Mouse (Mus musculus) 416B (cell line): ENCODE measurements at regions not wholly inside any gene's neighbourhood (a gene's known extent, or its start where the extent isn't known, plus 50 kb on each side); places are given as distances from the start of the nearest gene placed in this dataset.

Experiments used
- DNase-seq: peaks from one replicate; pipeline ENCODE4 v3.0.0; 2011; ENCODE audit warnings: low read depth

GRCm38 (mm10) chr1:75692781-75693180 is 146.7 kb downstream of the Slc4a3 start:
- DNase-seq, result no peak

GRCm38 (mm10) chr1:75693231-75693914 is 147.3 kb downstream of the Slc4a3 start:
- no peak for DNase-seq

GRCm38 (mm10) chr1:75704832-75705650 is 159.0 kb downstream of the Slc4a3 start:
- no peak for DNase-seq

- no peak for DNase-seq
These were observed 160.1 kb downstream of the Slc4a3 start for GRCm38 (mm10) chr1:75706126-75706525.

GRCm38 (mm10) chr1:75723431-75723830 is 177.4 kb downstream of the Slc4a3 start:
- DNase-seq, result no peak

- DNase-seq, result no peak
These were observed 179.3 kb downstream of the Slc4a3 start for GRCm38 (mm10) chr1:75725329-75725728.

GRCm38 (mm10) chr1:75728859-75729258 is 182.8 kb downstream of the Slc4a3 start:
- no peak for DNase-seq

GRCm38 (mm10) chr1:75733791-75734190 is 187.7 kb downstream of the Slc4a3 start:
- no peak for DNase-seq

GRCm38 (mm10) chr1:75738651-75739050 is 192.6 kb downstream of the Slc4a3 start:
- no peak for DNase-seq

- DNase-seq, result no peak
These were observed 203.7 kb downstream of the Slc4a3 start for GRCm38 (mm10) chr1:75749665-75750221.

- DNase-seq, result no peak
These were observed 226.1 kb downstream of the Slc4a3 start for GRCm38 (mm10) chr1:75772131-75772530.

- no peak for DNase-seq
These were observed 226.9 kb downstream of the Slc4a3 start for GRCm38 (mm10) chr1:75773014-75773413.

- no peak for DNase-seq
These were observed 232.8 kb downstream of the Slc4a3 start for GRCm38 (mm10) chr1:75778889-75779288.

- no peak for DNase-seq
These were observed 237.1 kb downstream of the Slc4a3 start for GRCm38 (mm10) chr1:75783206-75783605.

- no peak for DNase-seq
These were observed 240.2 kb downstream of the Slc4a3 start for GRCm38 (mm10) chr1:75786173-75786820.

- no peak for DNase-seq
These were observed 245.4 kb downstream of the Slc4a3 start for GRCm38 (mm10) chr1:75791509-75791908.

- DNase-seq, result no peak
These were observed 251.7 kb downstream of the Slc4a3 start for GRCm38 (mm10) chr1:75797793-75798192.

GRCm38 (mm10) chr1:75798375-75799099 is 252.5 kb downstream of the Slc4a3 start:
- no peak for DNase-seq

- no peak for DNase-seq
These were observed 258.4 kb downstream of the Slc4a3 start for GRCm38 (mm10) chr1:75804473-75804872.

- DNase-seq, result no peak
These were observed 266.4 kb downstream of the Slc4a3 start for GRCm38 (mm10) chr1:75812471-75812870.

- no peak for DNase-seq
These were observed 280.1 kb downstream of the Slc4a3 start for GRCm38 (mm10) chr1:75826202-75826601.
